Mouse (Mus musculus): ENCODE data around the gene Sema3a.
"Not testable (repeated sequence)": the region's sequence is repeated elsewhere in the genome, so short reads cannot be mapped to it uniquely, and the experiment has no call there.

The Sema3a gene

GRCm38 (mm10) chr5:13549080-13549479 is 423.9 kb downstream of the Sema3a start:
- no peak for DNase-seq (ENCODE audit: low spot score)

- no peak for DNase-seq (ENCODE audit: low spot score)
Measured at GRCm38 (mm10) chr5:13550953-13551352, 425.7 kb downstream of the Sema3a start.

- DNase-seq (ENCODE audit: low spot score) = no peak
Measured at GRCm38 (mm10) chr5:13557257-13557656, 432.0 kb downstream of the Sema3a start.

GRCm38 (mm10) chr5:13573867-13574266 is 448.7 kb downstream of the Sema3a start:
- DNase-seq (ENCODE audit: low spot score) = no peak

- no peak for DNase-seq (ENCODE audit: low spot score)
Measured at GRCm38 (mm10) chr5:13579123-13579522, 453.9 kb downstream of the Sema3a start.

- no peak for DNase-seq (ENCODE audit: low spot score)
Measured at GRCm38 (mm10) chr5:13585559-13586207, 460.5 kb downstream of the Sema3a start.

- no peak for DNase-seq (ENCODE audit: low spot score)
Measured at GRCm38 (mm10) chr5:13594422-13594821, 469.2 kb downstream of the Sema3a start.

GRCm38 (mm10) chr5:13611631-13612030 is 486.4 kb downstream of the Sema3a start:
- DNase-seq (ENCODE audit: low spot score) = no peak

GRCm38 (mm10) chr5:13612088-13612487 is 486.9 kb downstream of the Sema3a start:
- DNase-seq (ENCODE audit: low spot score) = no peak

- DNase-seq (ENCODE audit: low spot score) = not testable (repeated sequence)
Measured at GRCm38 (mm10) chr5:13614575-13614974, 489.4 kb downstream of the Sema3a start.

- no peak for DNase-seq (ENCODE audit: low spot score)
Measured at GRCm38 (mm10) chr5:13615907-13616306, 490.7 kb downstream of the Sema3a start.

GRCm38 (mm10) chr5:13622578-13622977 is 497.4 kb downstream of the Sema3a start:
- no peak for DNase-seq (ENCODE audit: low spot score)

GRCm38 (mm10) chr5:13624754-13625153 is 499.5 kb downstream of the Sema3a start:
- DNase-seq (ENCODE audit: low spot score) = no peak

- DNase-seq (ENCODE audit: low spot score) = no peak
Measured at GRCm38 (mm10) chr5:13626093-13626492, 500.9 kb downstream of the Sema3a start.

GRCm38 (mm10) chr5:13628606-13629311 is 503.5 kb downstream of the Sema3a start:
- no peak for DNase-seq (ENCODE audit: low spot score)

- DNase-seq (ENCODE audit: low spot score) = no peak
Measured at GRCm38 (mm10) chr5:13629916-13630315, 504.7 kb downstream of the Sema3a start.

GRCm38 (mm10) chr5:13630692-13631091 is 505.5 kb downstream of the Sema3a start:
- DNase-seq (ENCODE audit: low spot score) = no peak

GRCm38 (mm10) chr5:13636237-13636636 is 511.0 kb downstream of the Sema3a start:
- no peak for DNase-seq (ENCODE audit: low spot score)

All from T-cell, adult 2 months (primary cell).